Mouse (Mus musculus): ENCODE data around the gene Rsl1d1. TPM values are rescaled to one million over a fixed set of nuclear protein-coding genes. Genes with fewer than 3 reads are reported as not detected.
"Not testable (repeated sequence)": the region's sequence is repeated elsewhere in the genome, so short reads cannot be mapped to it uniquely, and the experiment has no call there.

Gene Rsl1d1
- polyA plus RNA-seq, 1 experiment from 2014 or later = 141 TPM

GRCm38 (mm10) chr16:11174671-11175081, 28.5 kb downstream of the Rsl1d1 start:
- H3K4me3 ChIP-seq (ENCODE audit: low read depth, low read length) = peak overlapping the region; percentile 88
- H3K4me1 ChIP-seq (ENCODE audit: control insufficient read depth, insufficient read depth, low read length) = peaks cover 13% of the 10 kb centered on the region; the same call in 1 of the 2 replicates
- peak overlapping the region; percentile 88 for H3K4me2 ChIP-seq (ENCODE audit: low read depth, low read length)
- H3K36me3 ChIP-seq (ENCODE audit: control insufficient read depth, insufficient read depth, low read length) = no peaks in the 10 kb centered on the region
- no peaks in the 10 kb centered on the region for H3K9me3 ChIP-seq (ENCODE audit: control insufficient read depth, low read length)
- no peak for ATAC-seq (ENCODE audit: low read depth)
- 14% methylated on average over 10 of the region's 10 CpGs for WGBS
- no peak overlapping the region; the same call in 1 of the 2 replicates for H3K27ac ChIP-seq (ENCODE audit: low read depth, low read length)
- no peak overlapping the region for H3K9ac ChIP-seq (replicated peaks; ENCODE audit: low read depth, low read length)
- H3K27me3 ChIP-seq (ENCODE audit: control insufficient read depth, insufficient read depth, low read length) = no peaks in the 10 kb centered on the region

GRCm38 (mm10) chr16:11171679-11172078, 31.5 kb downstream of the Rsl1d1 start:
- Histone ChIP-seq H3K36me3 (ENCODE audit: control insufficient read depth, insufficient read depth, low read length) (no peaks in the 10 kb centered on the region), H3K4me1 (ENCODE audit: control insufficient read depth, insufficient read depth, low read length) (peaks cover 10% of the 10 kb centered on the region; the same call in 1 of the 2 replicates), H3K4me2 (ENCODE audit: low read depth, low read length) (no peak overlapping the region), H3K4me3 (ENCODE audit: low read depth, low read length) (no peak overlapping the region), H3K27me3 (ENCODE audit: control insufficient read depth, insufficient read depth, low read length) (no peaks in the 10 kb centered on the region), H3K9ac (replicated peaks; ENCODE audit: low read depth, low read length) (no peak overlapping the region), H3K9me3 (ENCODE audit: control insufficient read depth, low read length) (no peaks in the 10 kb centered on the region), H3K27ac (ENCODE audit: low read depth, low read length) (no peak overlapping the region)
- WGBS = 93% methylated on average over 6 of the region's 6 CpGs
- ATAC-seq (ENCODE audit: low read depth) = no peak

- Histone ChIP-seq H3K36me3 (ENCODE audit: control insufficient read depth, insufficient read depth, low read length) (no peaks in the 10 kb centered on the region; the same call in 1 of the 2 replicates), H3K27ac (ENCODE audit: low read depth, low read length) (no peak overlapping the region), H3K4me1 (ENCODE audit: control insufficient read depth, insufficient read depth, low read length) (no peaks in the 10 kb centered on the region), H3K9me3 (ENCODE audit: control insufficient read depth, low read length) (no peaks in the 10 kb centered on the region), H3K4me2 (ENCODE audit: low read depth, low read length) (no peak overlapping the region), H3K27me3 (ENCODE audit: control insufficient read depth, insufficient read depth, low read length) (no peaks in the 10 kb centered on the region), H3K9ac (replicated peaks; ENCODE audit: low read depth, low read length) (no peak overlapping the region), H3K4me3 (ENCODE audit: low read depth, low read length) (no peak overlapping the region)
- ATAC-seq (ENCODE audit: low read depth) = no peak
- WGBS = 93% methylated on average over 2 of the region's 2 CpGs
These were observed 36.7 kb downstream of the Rsl1d1 start for GRCm38 (mm10) chr16:11166431-11166830.

- Histone ChIP-seq H3K9ac (replicated peaks; ENCODE audit: low read depth, low read length) (no peak overlapping the region), H3K9me3 (ENCODE audit: control insufficient read depth, low read length) (no peaks in the 10 kb centered on the region), H3K4me3 (ENCODE audit: low read depth, low read length) (no peak overlapping the region), H3K4me2 (ENCODE audit: low read depth, low read length) (no peak overlapping the region), H3K27ac (ENCODE audit: low read depth, low read length) (no peak overlapping the region), H3K4me1 (ENCODE audit: control insufficient read depth, insufficient read depth, low read length) (no peaks in the 10 kb centered on the region), H3K27me3 (ENCODE audit: control insufficient read depth, insufficient read depth, low read length) (no peaks in the 10 kb centered on the region), H3K36me3 (ENCODE audit: control insufficient read depth, insufficient read depth, low read length) (no peaks in the 10 kb centered on the region; the same call in 1 of the 2 replicates)
- WGBS = 75% methylated on average over 3 of the region's 3 CpGs
- ATAC-seq (ENCODE audit: low read depth) = no peak
These were observed 38.4 kb downstream of the Rsl1d1 start for GRCm38 (mm10) chr16:11164695-11165255.

- peaks cover 31% of the 10 kb centered on the region for H3K36me3 ChIP-seq (ENCODE audit: control insufficient read depth, insufficient read depth, low read length)
- not testable (repeated sequence) for ATAC-seq (ENCODE audit: low read depth); H3K27ac ChIP-seq (ENCODE audit: low read depth, low read length)
These were observed 45.4 kb downstream of the Rsl1d1 start for GRCm38 (mm10) chr16:11157721-11158120.

GRCm38 (mm10) chr16:11154500-11154899, 48.6 kb downstream of the Rsl1d1 start:
- Histone ChIP-seq H3K36me3 (ENCODE audit: control insufficient read depth, insufficient read depth, low read length) (peaks cover 39% of the 10 kb centered on the region), H3K9ac (replicated peaks; ENCODE audit: low read depth, low read length) (no peak overlapping the region), H3K27ac (ENCODE audit: low read depth, low read length) (no peak overlapping the region), H3K27me3 (ENCODE audit: control insufficient read depth, insufficient read depth, low read length) (no peaks in the 10 kb centered on the region), H3K4me2 (ENCODE audit: low read depth, low read length) (no peak overlapping the region), H3K4me3 (ENCODE audit: low read depth, low read length) (no peak overlapping the region), H3K4me1 (ENCODE audit: control insufficient read depth, insufficient read depth, low read length) (no peaks in the 10 kb centered on the region), H3K9me3 (ENCODE audit: control insufficient read depth, low read length) (no peaks in the 10 kb centered on the region)
- no peak for ATAC-seq (ENCODE audit: low read depth)

More at GRCm38 (mm10) chr16:11157721-11158120, 45.4 kb downstream of the Rsl1d1 start:
- not testable (repeated sequence) for H3K4me1 ChIP-seq (ENCODE audit: control insufficient read depth, insufficient read depth, low read length); H3K4me2 ChIP-seq (ENCODE audit: low read depth, low read length); H3K9ac ChIP-seq (replicated peaks; ENCODE audit: low read depth, low read length); H3K9me3 ChIP-seq (ENCODE audit: control insufficient read depth, low read length); H3K27me3 ChIP-seq (ENCODE audit: control insufficient read depth, insufficient read depth, low read length); H3K4me3 ChIP-seq (ENCODE audit: low read depth, low read length)
- 76% methylated on average over 1 of the region's 3 CpGs for WGBS

- H3K4me1 ChIP-seq (ENCODE audit: control insufficient read depth, insufficient read depth, low read length); H3K9me3 ChIP-seq (ENCODE audit: control insufficient read depth, low read length); H3K4me2 ChIP-seq (ENCODE audit: low read depth, low read length); H3K4me3 ChIP-seq (ENCODE audit: low read depth, low read length); H3K9ac ChIP-seq (replicated peaks; ENCODE audit: low read depth, low read length); H3K27ac ChIP-seq (ENCODE audit: low read depth, low read length); H3K27me3 ChIP-seq (ENCODE audit: control insufficient read depth, insufficient read depth, low read length); ATAC-seq (ENCODE audit: low read depth): not testable (repeated sequence)
- H3K36me3 ChIP-seq (ENCODE audit: control insufficient read depth, insufficient read depth, low read length) = peaks cover 40% of the 10 kb centered on the region
- WGBS = 20% methylated on average over 53 of the region's 56 CpGs
These were observed 59.2 kb downstream of the Rsl1d1 start for GRCm38 (mm10) chr16:11143706-11144483.

Small RNA genes within 50 kb of the gene (microRNA-seq; reads per million reads assigned to microRNA genes)
- 60.9 reads per million, percentile 38 among the genes with 10 or more reads in this experiment for gene Gm23935

Other genes with a start within 250 kb of the Rsl1d1 start
- 133 and 142 TPM in 2 replicates for gene Snn, start 142.4 kb downstream of the Rsl1d1 start, polyA plus RNA-seq (2014; fragmentation: Nextera tagmentation; extraction: Ambion mirVana)
- gene Litaf, start 137.2 kb downstream of the Rsl1d1 start, polyA plus RNA-seq (2014; fragmentation: Nextera tagmentation; extraction: Ambion mirVana) = 20.4 and 26.7 TPM in 2 replicates
- gene Txndc11, start 68.7 kb downstream of the Rsl1d1 start, polyA plus RNA-seq (2014; fragmentation: Nextera tagmentation; extraction: Ambion mirVana) = 33.0 and 33.1 TPM in 2 replicates
- 87.0 and 93.7 TPM in 2 replicates for gene Zc3h7a, start 26.9 kb downstream of the Rsl1d1 start, polyA plus RNA-seq (2014; fragmentation: Nextera tagmentation; extraction: Ambion mirVana)
- 53.2 and 59.1 TPM in 2 replicates for gene Gspt1, start 51.0 kb upstream of the Rsl1d1 start, polyA plus RNA-seq (2014; fragmentation: Nextera tagmentation; extraction: Ambion mirVana)
- gene Tnfrsf17, start 110.5 kb upstream of the Rsl1d1 start, polyA plus RNA-seq (2014; fragmentation: Nextera tagmentation; extraction: Ambion mirVana) = 0.45 TPM in 1 of 2 replicates, not detected in the other
- 20.1 and 21.5 TPM in 2 replicates for gene Snx29, start 119.6 kb upstream of the Rsl1d1 start, polyA plus RNA-seq (2014; fragmentation: Nextera tagmentation; extraction: Ambion mirVana)

Measured in neural tube, embryonic 14.5 days (tissue).